Mouse (Mus musculus) embryonic fibroblast, embryonic 13.5 days (primary cell): ENCODE results near the gene Bsn.

Experiments
- CTCF ChIP-seq: IDR thresholded peaks from 2 replicates; pipeline ENCODE4 v1.5.1; 2011; ENCODE audit warnings: mild to moderate bottlenecking, control low read depth, low read length, moderate library complexity, borderline replicate concordance; ENCODE audit not compliant: insufficient read depth
- POLR2A ChIP-seq: IDR thresholded peaks from 2 replicates; pipeline ENCODE4 v1.6.1; 2011; ENCODE audit warnings: low read depth, mild to moderate bottlenecking, control low read depth, low read length, moderate library complexity

DNA sequence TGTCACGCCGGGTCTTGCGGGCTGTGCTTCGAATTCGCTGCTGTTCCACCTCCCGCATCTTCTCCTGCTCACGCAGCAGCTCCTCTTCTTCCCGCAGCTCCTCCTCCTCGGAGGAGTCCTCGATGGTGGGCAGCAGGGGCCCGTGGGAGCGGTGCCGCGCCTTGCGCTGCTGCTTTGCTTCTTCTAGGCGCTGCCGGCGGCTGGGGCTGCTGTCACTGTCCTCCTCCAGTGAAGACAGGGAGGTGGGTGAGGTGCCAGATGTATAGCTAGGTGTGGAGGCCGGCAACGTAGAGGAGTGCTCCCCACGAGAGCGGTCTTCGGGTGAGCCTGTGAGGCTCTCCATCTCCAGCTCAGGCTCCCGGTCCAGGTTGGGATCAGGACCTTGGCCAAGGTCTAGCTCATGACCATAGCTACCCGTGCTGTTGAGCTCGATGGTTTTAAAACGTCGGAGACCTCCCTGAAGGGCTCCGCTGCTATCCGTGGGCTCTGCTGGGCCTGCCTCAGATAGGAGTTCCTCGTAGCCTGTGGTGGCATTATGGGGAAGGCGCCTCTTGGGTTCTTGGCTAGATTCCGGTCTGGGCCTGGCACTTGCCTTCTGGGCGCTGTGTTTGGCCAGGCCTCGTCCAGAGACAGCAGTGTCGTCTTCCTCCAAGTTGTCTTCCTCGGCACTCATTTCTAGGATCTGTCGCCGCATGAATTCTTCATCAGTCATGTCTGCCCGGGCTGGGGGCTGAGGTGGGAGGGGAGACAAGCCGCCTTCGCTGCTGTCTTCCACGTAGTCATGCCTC lies 74.7 kb downstream of the Bsn start:
- TF ChIP-seq POLR2A (no peak), CTCF (no peak)
